Mouse (Mus musculus) hindbrain, embryonic 13.5 days (tissue): ENCODE measurements around the gene Josd1. TPM values are rescaled to one million over a fixed set of nuclear protein-coding genes. Genes with fewer than 3 reads are reported as not detected.

ENCODE experiments used
- ATAC-seq: fragments of 200-750 bp; cut with Nextera tagmentation; 2 replicates; pipeline ENCODE4 v1.8.0; 2017; ENCODE audit warnings: moderate TSS enrichment; ENCODE audit not compliant: low FRiP score
- H3K27ac ChIP-seq: fragments of 300-500 bp; sonication (generic); 2 replicates; pipeline ENCODE4 v1.5.1; 2015; ENCODE audit warnings: inconsistent platforms, mild to moderate bottlenecking, moderate library complexity
- H3K27me3 ChIP-seq: fragments of 300-500 bp; sonication (generic); 2 replicates; pipeline ENCODE4 v1.6.1; 2015; ENCODE audit warnings: mild to moderate bottlenecking, inconsistent platforms
- H3K36me3 ChIP-seq: fragments of 300-500 bp; sonication (generic); 2 replicates; pipeline ENCODE4 v1.6.1; 2015; ENCODE audit warnings: mild to moderate bottlenecking, inconsistent platforms
- H3K4me1 ChIP-seq: fragments of 300-500 bp; sonication (generic); replicated peaks from 2 replicates; pipeline ENCODE4 v1.6.1; 2015; ENCODE audit warnings: inconsistent platforms
- H3K4me2 ChIP-seq: fragments of 300-500 bp; sonication (generic); 2 replicates; pipeline ENCODE4 v1.6.1; 2015; ENCODE audit warnings: inconsistent platforms, mild to moderate bottlenecking, moderate library complexity
- H3K4me3 ChIP-seq: fragments of 300-500 bp; sonication (generic); 2 replicates; pipeline ENCODE4 v1.5.1; 2015; ENCODE audit warnings: mild to moderate bottlenecking, inconsistent platforms
- H3K9ac ChIP-seq: fragments of 300-500 bp; sonication (generic); 2 replicates; pipeline ENCODE4 v1.6.1; 2015; ENCODE audit warnings: mild to moderate bottlenecking, inconsistent platforms
- H3K9me3 ChIP-seq: fragments of 300-500 bp; sonication (generic); 2 replicates; pipeline ENCODE4 v1.6.1; 2016; ENCODE audit warnings: inconsistent platforms
- WGBS: fragments of 180-500 bp; shearing (Covaris S2); methylation state at CpG from one replicate; pipeline ENCODE4 v1.1.7; 2015; 5-methylcytosine and 5-hydroxymethylcytosine counted together
- polyA plus RNA-seq: library from polyadenylated mRNA; unstranded; fragments of >200 nt; fragmentation: Nextera tagmentation; extraction: Ambion mirVana; gene quantifications from 2 replicates; pipeline ENCODE4 v1.2.1, GENCODE M21; 2015

Josd1 gene
- polyA plus RNA-seq, 1 experiment from 2014 or later: 20.2 TPM

- Histone ChIP-seq H3K36me3 (peaks cover 9% of the 10 kb centered on the region; the same call in 1 of the 2 replicates), H3K27ac (peak within 1 kb of the TSS; percentile 91), H3K4me3 (peak within 1 kb of the TSS; percentile 70), H3K4me2 (peak within 1 kb of the TSS; percentile 96), H3K9ac (peak within 1 kb of the TSS; percentile 87), H3K9me3 (no peaks in the 10 kb centered on the region), H3K27me3 (no peaks in the 10 kb centered on the region), H3K4me1 (peaks cover 51% of the 10 kb centered on the region)
- peak; percentile 98 for ATAC-seq
- 0% methylated on average over 45 of the region's 45 CpGs for WGBS
These were observed 2.8 kb upstream of the Josd1 start, which contains the start of gene Gtpbp1 for GRCm38 (mm10) chr15:79690426-79691022. Gene Gtpbp1, plus strand, starts transcription at chr15:79690845.

GRCm38 (mm10) chr15:79689662-79690425 is 2.1 kb upstream of the Josd1 start:
- peak overlapping the region; percentile 59 for H3K4me2 ChIP-seq
- H3K9ac ChIP-seq: peak overlapping the region; percentile 3; the same call in 1 of the 2 replicates
- peaks cover 58% of the 10 kb centered on the region for H3K4me1 ChIP-seq
- H3K36me3 ChIP-seq: peaks cover 7% of the 10 kb centered on the region; the same call in 1 of the 2 replicates
- H3K9me3 ChIP-seq: no peaks in the 10 kb centered on the region
- peak overlapping the region; percentile 70 for H3K4me3 ChIP-seq
- peak overlapping the region; percentile 91 for H3K27ac ChIP-seq
- ATAC-seq: no peak
- WGBS: 18% methylated on average over 24 of the region's 24 CpGs
- H3K27me3 ChIP-seq: no peaks in the 10 kb centered on the region

GRCm38 (mm10) chr15:79688268-79688956 is 693 bp upstream of the Josd1 start:
- no peak for ATAC-seq
- Histone ChIP-seq H3K9ac (peak overlapping the region; percentile 96), H3K4me2 (peak overlapping the region; percentile 82), H3K27me3 (no peaks in the 10 kb centered on the region), H3K4me3 (peak overlapping the region; percentile 92), H3K36me3 (no peaks in the 10 kb centered on the region), H3K27ac (peak overlapping the region; percentile 96), H3K4me1 (peaks cover 66% of the 10 kb centered on the region), H3K9me3 (no peaks in the 10 kb centered on the region)
- 6% methylated on average over 8 of the region's 8 CpGs for WGBS

- H3K27me3 ChIP-seq: no peaks in the 10 kb centered on the region
- peak overlapping the region; percentile 82 for H3K4me2 ChIP-seq
- no peaks in the 10 kb centered on the region for H3K36me3 ChIP-seq
- H3K4me1 ChIP-seq: peaks cover 66% of the 10 kb centered on the region
- H3K9me3 ChIP-seq: no peaks in the 10 kb centered on the region
- ATAC-seq: no peak
- H3K27ac ChIP-seq: peak overlapping the region; percentile 96
- WGBS: 0% methylated on average over 27 of the region's 33 CpGs
- peak overlapping the region; percentile 92 for H3K4me3 ChIP-seq
- H3K9ac ChIP-seq: peak overlapping the region; percentile 96
These were observed 544 bp downstream of the Josd1 start for GRCm38 (mm10) chr15:79687175-79687574.

- ATAC-seq: no peak
- H3K36me3 ChIP-seq: no peaks in the 10 kb centered on the region
- peaks cover 64% of the 10 kb centered on the region for H3K4me1 ChIP-seq
- no peak overlapping the region for H3K27ac ChIP-seq
- H3K4me3 ChIP-seq: peak overlapping the region; percentile 92
- 15% methylated on average over 15 of the region's 15 CpGs for WGBS
- H3K4me2 ChIP-seq: peak overlapping the region; percentile 82
- peak overlapping the region; percentile 96 for H3K9ac ChIP-seq
- H3K9me3 ChIP-seq: no peaks in the 10 kb centered on the region
- H3K27me3 ChIP-seq: no peaks in the 10 kb centered on the region
These were observed 1.5 kb downstream of the Josd1 start for GRCm38 (mm10) chr15:79686046-79686869.

GRCm38 (mm10) chr15:79685141-79685641 is 2.5 kb downstream of the Josd1 start:
- Histone ChIP-seq H3K4me2 (peak overlapping the region; percentile 82), H3K27ac (no peak overlapping the region), H3K9ac (peak overlapping the region; percentile 96), H3K4me3 (peak overlapping the region; percentile 92), H3K9me3 (no peaks in the 10 kb centered on the region), H3K4me1 (peaks cover 70% of the 10 kb centered on the region), H3K36me3 (no peaks in the 10 kb centered on the region), H3K27me3 (no peaks in the 10 kb centered on the region)
- WGBS: 50% methylated on average over 6 of the region's 6 CpGs
- ATAC-seq: no peak

GRCm38 (mm10) chr15:79684616-79685015 is 3.1 kb downstream of the Josd1 start:
- no peaks in the 10 kb centered on the region for H3K27me3 ChIP-seq
- H3K9ac ChIP-seq: peak overlapping the region; percentile 96
- no peak overlapping the region for H3K27ac ChIP-seq
- ATAC-seq: no peak
- no peaks in the 10 kb centered on the region for H3K36me3 ChIP-seq
- peak overlapping the region; percentile 92 for H3K4me3 ChIP-seq
- no peaks in the 10 kb centered on the region for H3K9me3 ChIP-seq
- peak overlapping the region; percentile 82 for H3K4me2 ChIP-seq
- WGBS: 83% methylated on average over 6 of the region's 6 CpGs
- peaks cover 65% of the 10 kb centered on the region for H3K4me1 ChIP-seq

GRCm38 (mm10) chr15:79683707-79684465 is 3.8 kb downstream of the Josd1 start:
- H3K4me3 ChIP-seq: peak overlapping the region; percentile 92
- H3K9me3 ChIP-seq: no peaks in the 10 kb centered on the region
- peak overlapping the region; percentile 82 for H3K4me2 ChIP-seq
- H3K36me3 ChIP-seq: no peaks in the 10 kb centered on the region
- WGBS: 79% methylated on average over 19 of the region's 19 CpGs
- no peak overlapping the region for H3K27ac ChIP-seq
- H3K9ac ChIP-seq: peak overlapping the region; percentile 96
- peaks cover 64% of the 10 kb centered on the region for H3K4me1 ChIP-seq
- no peak for ATAC-seq
- no peaks in the 10 kb centered on the region for H3K27me3 ChIP-seq

GRCm38 (mm10) chr15:79683146-79683545 is 4.6 kb downstream of the Josd1 start:
- H3K4me1 ChIP-seq: peaks cover 59% of the 10 kb centered on the region
- no peak for ATAC-seq
- no peak overlapping the region for H3K4me3 ChIP-seq
- H3K9me3 ChIP-seq: no peaks in the 10 kb centered on the region
- H3K4me2 ChIP-seq: peak overlapping the region; percentile 82
- H3K36me3 ChIP-seq: no peaks in the 10 kb centered on the region
- 88% methylated on average over 6 of the region's 6 CpGs for WGBS
- no peak overlapping the region for H3K27ac ChIP-seq
- 0 out of 2 replicates have a peak overlapping the region, but pooled peaks have one; percentile 96 for H3K9ac ChIP-seq
- H3K27me3 ChIP-seq: no peaks in the 10 kb centered on the region

GRCm38 (mm10) chr15:79681973-79682372 is 5.7 kb downstream of the Josd1 start:
- Histone ChIP-seq H3K9me3 (no peaks in the 10 kb centered on the region), H3K36me3 (peaks cover 7% of the 10 kb centered on the region), H3K27me3 (no peaks in the 10 kb centered on the region), H3K4me2 (no peak overlapping the region), H3K27ac (no peak overlapping the region), H3K4me1 (peaks cover 58% of the 10 kb centered on the region), H3K4me3 (no peak overlapping the region), H3K9ac (no peak overlapping the region)
- ATAC-seq: no peak
- WGBS: 90% methylated on average over 4 of the region's 4 CpGs

- Histone ChIP-seq H3K4me2 (no peak overlapping the region), H3K36me3 (peaks cover 46% of the 10 kb centered on the region), H3K4me3 (no peak overlapping the region), H3K4me1 (peaks cover 21% of the 10 kb centered on the region), H3K27me3 (no peaks in the 10 kb centered on the region), H3K9me3 (no peaks in the 10 kb centered on the region), H3K27ac (no peak overlapping the region), H3K9ac (no peak overlapping the region)
- ATAC-seq: no peak
- 83% methylated on average over 2 of the region's 2 CpGs for WGBS
These were observed 9.8 kb downstream of the Josd1 start for GRCm38 (mm10) chr15:79677936-79678335.
